Mouse (Mus musculus): Measurements from ENCODE around the gene Sprn.
"Not testable (repeated sequence)": the region's sequence is repeated elsewhere in the genome, so short reads cannot be mapped to it uniquely, and the experiment has no call there.

The Sprn gene

DNA sequence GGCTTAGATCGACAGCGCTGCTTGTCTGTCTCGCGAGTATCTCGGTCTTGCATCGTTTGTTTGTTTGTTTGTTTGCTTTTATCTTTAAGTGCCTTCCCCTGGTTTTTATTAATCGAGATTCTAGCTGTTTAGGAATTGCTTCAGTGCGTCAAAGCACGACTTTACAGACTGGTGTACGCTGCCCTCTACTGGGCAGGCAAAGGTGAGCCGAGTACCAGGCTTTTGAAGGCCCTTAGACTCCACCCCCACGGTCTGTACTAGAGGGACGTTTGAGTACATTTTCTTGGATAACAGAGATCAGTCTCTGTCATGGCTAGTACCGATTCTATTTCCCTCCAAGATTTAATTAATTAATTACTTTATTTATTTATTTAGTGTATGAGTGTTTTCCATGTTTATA is 13.3 kb downstream of the Sprn start:
- DNase-seq = peak; percentile 51

- DNase-seq = no peak
Measured at GRCm38 (mm10) chr7:140138021-140138310, 16.7 kb downstream of the Sprn start.

GRCm38 (mm10) chr7:140137135-140138020 is 17.3 kb downstream of the Sprn start, which contains the start of gene Mtg1:
TSS of gene Mtg1 (plus strand) at chr7:140137564.
- DNase-seq = peak; percentile 97

DNA sequence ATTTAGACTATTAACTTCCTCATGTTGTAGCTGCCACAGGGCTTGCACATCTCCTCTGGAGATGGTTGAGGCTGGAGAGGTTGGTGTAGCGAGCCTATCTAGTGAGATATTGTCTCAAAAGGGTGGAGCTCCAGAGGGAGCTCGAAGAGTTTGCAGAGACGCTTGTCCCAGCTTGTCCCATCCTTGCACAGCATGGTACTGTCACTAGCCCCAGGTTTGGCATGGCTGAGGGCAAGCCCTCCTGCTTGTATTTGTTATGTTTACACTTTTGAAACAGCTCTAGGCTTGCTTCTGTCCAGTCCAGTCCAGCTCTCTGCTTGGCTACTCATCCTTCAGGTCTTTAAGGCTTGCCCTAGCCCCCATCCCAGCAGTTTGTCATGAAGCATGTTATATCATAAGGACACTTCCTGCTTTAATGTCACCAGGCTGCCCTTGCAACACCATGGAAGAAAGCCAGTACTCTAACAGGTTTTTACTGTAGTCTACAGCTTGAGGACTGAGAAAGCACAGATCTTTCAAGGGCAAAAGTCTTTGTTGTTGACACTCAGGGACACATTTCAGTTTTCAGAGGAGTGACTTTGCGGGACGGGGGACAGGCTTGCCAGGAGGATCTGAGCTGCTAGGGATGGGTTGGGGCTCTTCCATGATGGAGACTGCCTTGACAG is 19.4 kb downstream of the Sprn start:
- no peak for DNase-seq

DNA sequence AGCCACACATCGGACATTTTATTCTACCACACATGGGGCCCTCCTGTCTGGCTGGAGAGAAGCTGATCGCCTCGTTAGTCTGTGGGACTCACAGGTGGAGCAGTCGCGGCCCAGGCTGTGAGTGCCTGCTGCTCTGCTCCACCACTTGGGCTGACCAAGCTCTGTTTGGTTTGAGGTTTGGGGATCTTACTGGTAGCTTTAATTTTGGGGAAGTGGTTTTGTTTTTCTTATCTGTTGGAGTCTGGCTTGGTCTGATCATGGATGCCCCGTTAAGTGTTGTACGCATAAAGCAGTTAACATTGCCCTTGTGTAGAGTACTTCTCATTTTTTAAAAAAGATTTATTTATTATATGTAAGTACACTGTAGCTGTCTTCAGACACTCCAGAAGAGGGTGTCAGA is 20.6 kb downstream of the Sprn start:
- DNase-seq = not testable (repeated sequence)

GRCm38 (mm10) chr7:140132184-140132583 is 22.5 kb downstream of the Sprn start:
- DNase-seq = not testable (repeated sequence)

DNA sequence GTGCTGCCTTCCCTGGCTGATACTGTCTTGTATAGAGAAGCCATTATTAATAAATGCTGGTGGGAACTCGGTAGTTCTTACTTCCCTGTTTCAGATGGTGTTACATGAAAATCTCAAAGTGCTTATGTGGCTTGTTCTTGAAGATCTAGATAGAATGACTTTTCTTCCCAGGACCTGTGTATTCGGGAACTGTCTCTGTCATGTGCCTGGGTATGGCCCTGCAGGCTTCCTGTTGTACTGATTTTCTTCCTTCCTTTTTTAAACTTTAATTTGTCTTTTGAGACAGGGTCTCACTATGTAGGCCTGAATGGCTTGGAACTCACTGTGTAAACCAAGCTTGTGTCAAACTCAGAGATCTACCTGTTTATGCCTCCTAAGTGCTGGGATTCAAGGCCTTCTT is 26.8 kb downstream of the Sprn start:
- DNase-seq = no peak

GRCm38 (mm10) chr7:140126934-140127333 is 27.7 kb downstream of the Sprn start:
- DNase-seq = no peak

- no peak for DNase-seq
Measured at GRCm38 (mm10) chr7:140126022-140126350, 28.7 kb downstream of the Sprn start.

GRCm38 (mm10) chr7:140125278-140126021 is 29.2 kb downstream of the Sprn start:
- peak; percentile 92 for DNase-seq

DNA sequence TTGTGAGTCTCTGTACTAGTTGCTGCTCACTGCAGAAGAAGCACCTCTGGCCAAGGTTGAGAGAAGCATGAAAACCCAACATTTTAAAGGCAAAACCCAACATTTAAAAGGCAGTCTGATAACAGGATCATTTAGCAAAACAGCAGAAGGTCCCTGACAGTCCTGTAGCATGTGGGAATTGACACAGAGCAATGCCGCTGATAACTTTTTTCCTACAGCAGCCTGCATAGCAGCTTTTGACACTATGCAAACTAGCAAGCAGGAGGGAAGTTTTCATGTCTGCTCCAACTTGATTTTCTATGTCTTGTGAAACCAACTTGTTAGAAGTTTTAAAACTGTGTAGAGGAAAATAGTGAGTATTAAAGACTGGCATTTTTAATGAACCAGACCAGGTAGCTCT is 30.3 kb downstream of the Sprn start:
- DNase-seq = no peak

- no peak for DNase-seq
Measured at GRCm38 (mm10) chr7:140122765-140123164, 31.9 kb downstream of the Sprn start.

DNA sequence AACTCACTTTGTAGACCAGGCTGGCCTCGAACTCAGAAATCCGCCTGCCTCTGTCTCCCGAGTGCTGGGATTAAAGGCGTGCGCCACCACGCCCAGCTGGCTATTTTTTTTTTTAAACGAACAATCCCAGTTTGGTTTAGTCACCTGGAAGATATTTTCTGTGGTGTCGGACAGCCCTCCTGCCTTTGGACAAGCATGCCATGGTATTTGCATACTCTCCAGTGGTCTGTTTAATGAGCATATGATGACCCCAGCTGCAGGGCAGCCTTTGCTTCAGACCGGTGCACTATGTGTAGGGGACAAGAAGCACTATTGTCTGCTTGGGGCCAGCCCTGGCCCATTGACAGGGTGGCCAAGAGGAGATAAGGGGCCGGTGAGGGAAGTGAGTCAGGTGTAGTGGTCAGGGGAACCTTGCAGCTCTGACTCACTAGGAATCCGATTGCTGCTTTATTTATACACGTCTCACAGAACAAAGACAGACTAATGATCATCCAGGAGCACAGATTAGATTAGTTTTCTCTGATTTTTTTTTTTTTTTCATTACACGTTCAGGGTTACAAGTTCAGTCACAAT is 33.3 kb downstream of the Sprn start:
- no peak for DNase-seq

- DNase-seq = no peak
Measured at GRCm38 (mm10) chr7:140120484-140120883, 34.2 kb downstream of the Sprn start.

- DNase-seq = peak; percentile 93
Measured at GRCm38 (mm10) chr7:140116329-140117054, 38.2 kb downstream of the Sprn start, which contains the start of gene Echs1. TSS of gene Echs1 (minus strand) at chr7:140116476.

DNA sequence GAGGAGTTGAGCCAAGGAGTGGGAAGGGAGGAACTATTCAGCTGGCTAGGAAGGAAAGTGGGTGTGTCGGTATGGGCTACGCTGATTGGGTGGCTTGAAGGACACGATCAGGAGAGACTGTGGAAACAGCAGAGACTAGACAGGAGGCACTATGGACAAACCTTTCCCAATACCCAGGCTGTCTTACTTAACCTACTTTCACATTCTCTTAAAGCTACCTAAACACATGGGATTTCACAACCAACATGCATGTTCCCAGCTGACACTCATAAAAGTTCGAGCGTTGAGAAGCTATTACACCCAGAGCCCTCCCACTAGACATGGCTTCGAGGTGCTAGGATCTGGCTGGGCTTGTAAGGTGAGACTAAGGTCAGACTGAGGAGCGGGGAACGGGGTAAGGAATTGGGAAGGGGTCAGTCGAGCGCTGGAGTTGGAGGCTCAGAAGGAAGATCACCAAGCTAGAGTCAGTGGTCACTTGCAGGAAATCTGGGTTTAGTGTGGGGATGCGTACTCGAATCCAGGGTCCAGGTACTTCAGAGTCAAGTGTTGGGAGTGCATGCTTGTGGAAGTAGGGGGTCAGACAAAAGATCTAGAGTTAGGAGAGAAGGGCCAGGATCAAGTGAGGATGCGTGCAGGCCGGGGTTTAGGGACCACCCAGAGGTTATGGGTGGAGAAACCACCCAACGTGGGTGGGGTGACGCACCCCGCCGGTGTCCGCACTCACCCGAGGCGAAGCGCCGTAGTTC is 38.9 kb downstream of the Sprn start, which contains the start of gene Paox:
TSS of gene Paox (plus strand) at position 217 of the 746 bp plus-strand sequence.
- peak; percentile 76 for DNase-seq

DNA sequence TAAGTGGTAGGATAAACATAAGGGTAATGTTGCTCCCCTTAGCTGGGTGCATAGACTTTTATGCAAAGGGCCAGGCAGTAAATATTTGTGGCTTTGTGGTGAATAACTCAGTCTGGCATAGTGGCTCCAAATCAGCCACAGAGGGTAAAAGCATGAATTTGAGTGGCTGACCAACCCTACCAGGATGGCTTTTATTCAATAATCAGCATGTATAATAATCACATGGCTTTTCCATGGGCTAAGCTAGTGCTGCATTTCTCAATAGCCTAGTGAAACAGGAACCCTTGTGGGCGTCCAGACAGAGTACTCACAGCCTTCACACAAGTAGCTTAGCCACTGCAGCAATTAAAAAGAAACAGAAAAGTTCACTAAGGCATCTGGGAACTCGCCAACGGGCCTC is 42.7 kb downstream of the Sprn start:
- no peak for DNase-seq

- DNase-seq = no peak
Measured at GRCm38 (mm10) chr7:140104009-140104408, 50.7 kb downstream of the Sprn start.

DNA sequence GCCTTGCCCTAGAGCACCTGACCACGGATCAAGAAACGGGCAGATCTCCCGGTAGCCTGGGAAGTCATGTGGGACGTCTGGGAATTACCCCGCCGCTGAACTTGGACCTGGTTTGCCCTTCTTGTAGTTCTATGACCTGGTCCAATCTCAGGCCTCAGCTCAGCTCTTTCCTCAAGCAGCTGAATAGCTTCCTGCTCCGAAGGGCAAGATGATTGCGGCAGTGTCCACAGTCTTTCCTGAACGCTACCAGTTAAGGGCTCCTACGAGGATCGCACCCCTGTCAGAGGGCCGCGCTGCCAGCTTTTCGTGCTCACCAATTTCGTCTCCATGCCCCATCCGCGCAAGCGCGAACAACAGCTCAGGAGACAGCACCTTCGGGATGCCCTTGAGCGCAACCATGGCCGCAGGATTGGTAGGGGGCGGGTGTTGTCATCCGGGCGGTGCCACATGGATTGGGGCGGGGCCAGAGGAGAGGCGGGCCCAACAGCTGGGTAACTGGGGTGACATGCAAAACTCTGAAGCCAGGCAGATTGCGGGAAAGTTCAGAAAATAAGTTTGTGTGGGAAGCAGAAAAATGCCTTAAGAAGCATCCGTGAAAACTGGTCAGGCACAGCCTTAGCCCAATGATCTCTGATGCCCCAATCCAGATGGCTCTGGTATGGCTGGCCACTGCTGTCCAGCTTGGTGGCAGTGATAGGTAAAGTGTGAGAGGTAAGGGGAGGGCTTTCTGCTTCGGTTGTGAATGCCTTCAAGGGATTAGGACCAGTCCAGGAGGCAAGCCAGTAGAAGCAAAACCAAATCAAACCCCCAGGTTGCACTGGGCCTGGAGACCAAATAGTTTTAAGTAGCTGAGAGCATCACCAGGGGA is 52.5 kb downstream of the Sprn start, which contains the start of gene Fuom:
TSS of gene Fuom (minus strand) at position 449 of the 868 bp plus-strand sequence.
- DNase-seq = peak; percentile 92

DNA sequence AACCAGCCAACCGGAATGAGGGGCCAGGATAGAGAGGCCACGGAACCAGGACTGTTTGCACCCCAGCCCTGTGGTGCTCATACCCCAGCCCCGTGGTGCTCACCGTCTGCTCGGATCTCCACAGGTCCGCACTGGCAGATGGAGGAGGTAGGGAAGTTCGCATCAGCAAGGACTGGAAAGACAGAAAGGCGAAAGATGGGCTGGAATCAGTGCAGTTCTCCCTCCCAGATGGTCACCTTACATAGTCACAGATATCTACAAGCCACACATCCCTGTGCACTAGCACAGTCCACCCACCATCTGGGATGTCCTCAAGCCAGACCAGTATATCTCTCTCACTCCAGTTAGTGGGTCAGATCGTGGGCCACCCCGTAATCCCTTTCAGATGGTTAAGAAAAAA is 53.2 kb downstream of the Sprn start:
- no peak for DNase-seq

All from right cerebral cortex, adult 18-20 months (tissue).